Mouse (Mus musculus) neural tube, embryonic 11.5 days (tissue): Measurements from ENCODE around the gene Apoc4. TPM values are rescaled to one million over a fixed set of nuclear protein-coding genes. Genes with fewer than 3 reads are reported as not detected.

Experiments used
- ATAC-seq: fragments of 200-750 bp; cut with Nextera tagmentation; 2 replicates; pipeline ENCODE4 v1.8.0; 2017; ENCODE audit warnings: moderate number of reproducible peaks, mild to moderate bottlenecking, moderate TSS enrichment, moderate library complexity; ENCODE audit not compliant: insufficient read depth, low FRiP score, low TSS enrichment
- DNase-seq: peaks from one replicate; pipeline ENCODE4 v3.0.0-alpha.2; 2015; ENCODE audit warnings: low spot score
- H3K27ac ChIP-seq: fragments of 300-500 bp; sonication (generic); 2 replicates; pipeline ENCODE4 v1.5.1; 2014; ENCODE audit warnings: low read depth, mild to moderate bottlenecking, low read length
- H3K27me3 ChIP-seq: fragments of 300-500 bp; sonication (generic); 2 replicates; pipeline ENCODE4 v1.6.1; 2014; ENCODE audit warnings: mild to moderate bottlenecking, low read length, mixed read lengths; ENCODE audit not compliant: control insufficient read depth, insufficient read depth
- H3K36me3 ChIP-seq: fragments of 300-500 bp; sonication (generic); 2 replicates; pipeline ENCODE4 v1.6.1; 2014; ENCODE audit warnings: mild to moderate bottlenecking, low read length, moderate library complexity, mixed read lengths; ENCODE audit not compliant: control insufficient read depth, insufficient read depth
- H3K4me1 ChIP-seq: fragments of 300-500 bp; sonication (generic); 2 replicates; pipeline ENCODE4 v1.6.1; 2014; ENCODE audit warnings: low read length, mixed read lengths; ENCODE audit not compliant: control insufficient read depth, insufficient read depth
- H3K4me2 ChIP-seq: fragments of 300-500 bp; sonication (generic); 2 replicates; pipeline ENCODE4 v1.6.1; 2014; ENCODE audit warnings: low read depth, mild to moderate bottlenecking, moderate library complexity
- H3K4me3 ChIP-seq: fragments of 300-500 bp; sonication (generic); 2 replicates; pipeline ENCODE4 v1.5.1; 2014; ENCODE audit warnings: low read depth, low read length
- H3K9ac ChIP-seq: fragments of 300-500 bp; sonication (generic); 2 replicates; pipeline ENCODE4 v1.6.1; 2014; ENCODE audit warnings: mild to moderate bottlenecking, low read length
- H3K9me3 ChIP-seq: fragments of 300-500 bp; sonication (generic); 2 replicates; pipeline ENCODE4 v1.6.1; 2016; ENCODE audit warnings: low read length; ENCODE audit not compliant: control insufficient read depth
- WGBS: fragments of 180-500 bp; shearing (Covaris S2); extraction: QIAGEN DNeasy Blood & Tissue Kit; methylation state at CpG from one replicate; pipeline ENCODE4 v1.1.7; 2014; 5-methylcytosine and 5-hydroxymethylcytosine counted together
- polyA plus RNA-seq: library from polyadenylated mRNA; unstranded; fragments of >200 nt; fragmentation: Nextera tagmentation; extraction: Ambion mirVana; gene quantifications from 2 replicates; pipeline ENCODE4 v1.2.1, GENCODE M21; 2014

Apoc4 gene
- not detected in 2 replicates for polyA plus RNA-seq

- Histone ChIP-seq H3K4me3 (no peak within 1 kb of the TSS), H3K9me3 (no peaks in the 10 kb centered on the region), H3K4me2 (no peak within 1 kb of the TSS), H3K27ac (no peak within 1 kb of the TSS), H3K4me1 (no peaks in the 10 kb centered on the region), H3K36me3 (no peaks in the 10 kb centered on the region), H3K9ac (no peak within 1 kb of the TSS), H3K27me3 (no peaks in the 10 kb centered on the region)
- 61% methylated on average over 8 of the region's 8 CpGs for WGBS
- ATAC-seq (no peak), DNase-seq (no peak)
Observed at GRCm38 (mm10) chr7:19681202-19681694, at the start of gene Apoc4, which contains the start of gene Gm44805. Gene Apoc4 (minus strand): TSS chr7:19681479. Gene Gm44805 (minus strand): TSS chr7:19681423.

GRCm38 (mm10) chr7:19726541-19726940, 45.3 kb upstream of the Apoc4 start:
- Histone ChIP-seq H3K9me3 (no peaks in the 10 kb centered on the region), H3K4me1 (no peaks in the 10 kb centered on the region), H3K27ac (no peak overlapping the region), H3K9ac (no peak overlapping the region), H3K4me3 (no peak overlapping the region), H3K27me3 (no peaks in the 10 kb centered on the region), H3K36me3 (peaks cover 31% of the 10 kb centered on the region), H3K4me2 (no peak overlapping the region)
- no peak for DNase-seq
- no peak for ATAC-seq
- WGBS: 92% methylated on average over 4 of the region's 4 CpGs

GRCm38 (mm10) chr7:19724167-19724566, 42.9 kb upstream of the Apoc4 start:
- no peaks in the 10 kb centered on the region for H3K9me3 ChIP-seq
- WGBS: 95% methylated on average over 12 of the region's 12 CpGs
- no peaks in the 10 kb centered on the region for H3K27me3 ChIP-seq
- no peak overlapping the region for H3K4me3 ChIP-seq
- H3K27ac ChIP-seq: no peak overlapping the region
- H3K36me3 ChIP-seq: peaks cover 20% of the 10 kb centered on the region
- ATAC-seq (no peak), DNase-seq (no peak)
- no peak overlapping the region for H3K9ac ChIP-seq
- H3K4me1 ChIP-seq: no peaks in the 10 kb centered on the region
- H3K4me2 ChIP-seq: no peak overlapping the region

GRCm38 (mm10) chr7:19722754-19723195, 41.5 kb upstream of the Apoc4 start:
- WGBS: 92% methylated on average over 6 of the region's 6 CpGs
- Histone ChIP-seq H3K27me3 (no peaks in the 10 kb centered on the region), H3K4me2 (no peak overlapping the region), H3K4me3 (no peak overlapping the region), H3K36me3 (peaks cover 14% of the 10 kb centered on the region), H3K27ac (no peak overlapping the region), H3K9ac (no peak overlapping the region), H3K4me1 (no peaks in the 10 kb centered on the region), H3K9me3 (no peaks in the 10 kb centered on the region)
- no peak for DNase-seq
- no peak for ATAC-seq

- Histone ChIP-seq H3K9ac (no peak overlapping the region), H3K4me1 (peaks cover 5% of the 10 kb centered on the region), H3K36me3 (peaks cover 2% of the 10 kb centered on the region; the same call in 1 of the 2 replicates), H3K27ac (no peak overlapping the region), H3K9me3 (no peaks in the 10 kb centered on the region), H3K27me3 (no peaks in the 10 kb centered on the region), H3K4me3 (no peak overlapping the region), H3K4me2 (no peak overlapping the region)
- 89% methylated on average over 4 of the region's 4 CpGs for WGBS
- DNase-seq (no peak), ATAC-seq (no peak)
Observed at GRCm38 (mm10) chr7:19719200-19719599, 37.9 kb upstream of the Apoc4 start.

DNA sequence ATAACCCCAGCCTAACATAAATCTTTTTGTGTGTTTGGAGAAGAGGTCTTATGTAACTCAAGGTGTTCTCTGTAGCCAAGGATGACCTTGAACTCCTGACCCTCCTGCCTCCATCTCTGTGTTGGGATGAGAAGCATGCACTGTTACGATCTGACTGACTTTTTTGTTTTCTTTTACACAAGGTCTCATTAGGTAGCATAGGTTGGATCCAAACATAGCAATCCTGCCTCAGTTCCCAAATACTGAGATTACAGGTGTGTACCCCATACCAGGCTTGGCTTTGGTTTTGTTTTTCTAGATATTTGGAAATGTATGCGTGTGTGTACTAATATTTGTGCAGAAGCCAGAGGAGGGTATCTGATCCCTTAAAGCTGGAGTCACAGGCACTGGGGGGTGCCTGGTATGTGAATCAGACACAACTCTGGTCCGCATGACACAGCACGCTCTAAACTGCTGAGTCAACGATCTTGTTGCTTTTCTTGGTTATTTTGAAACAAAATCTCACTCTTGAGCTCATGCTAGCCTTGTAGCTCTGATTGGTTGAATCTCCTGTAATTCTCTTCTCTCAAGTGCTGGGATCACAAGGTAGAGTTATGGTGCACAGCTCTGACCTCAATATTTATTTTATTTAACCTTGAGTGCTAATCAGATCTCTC, 37.1 kb upstream of the Apoc4 start:
- no peak for DNase-seq
- H3K27ac ChIP-seq: no peak overlapping the region
- no peak overlapping the region for H3K4me3 ChIP-seq
- peaks cover 7% of the 10 kb centered on the region for H3K4me1 ChIP-seq
- no peak overlapping the region for H3K4me2 ChIP-seq
- H3K27me3 ChIP-seq: no peaks in the 10 kb centered on the region
- H3K9me3 ChIP-seq: no peaks in the 10 kb centered on the region
- H3K9ac ChIP-seq: no peak overlapping the region
- WGBS: 96% methylated on average over 5 of the region's 5 CpGs
- no peak for ATAC-seq
- peaks cover 2% of the 10 kb centered on the region; the same call in 1 of the 2 replicates for H3K36me3 ChIP-seq

DNA sequence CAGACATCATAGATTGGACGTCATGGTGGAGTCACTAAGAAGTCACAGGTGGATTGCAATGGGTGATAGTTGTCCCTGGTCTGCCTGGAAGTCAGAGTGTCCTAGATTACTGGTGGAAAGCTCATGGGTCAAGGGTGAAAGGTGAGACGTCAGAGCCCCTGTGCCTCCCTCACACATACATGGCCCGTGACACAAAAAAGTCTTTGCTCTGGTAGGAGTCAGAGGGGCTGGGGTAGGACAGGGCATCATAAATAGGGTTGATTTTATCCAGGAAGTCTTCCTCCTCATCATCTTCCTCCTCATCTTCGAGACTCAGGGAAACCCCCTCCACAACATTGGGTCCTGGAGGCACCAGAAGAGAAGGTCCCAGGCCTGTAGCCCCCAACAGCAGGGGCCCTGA, 36.1 kb upstream of the Apoc4 start:
- Histone ChIP-seq H3K4me1 (peaks cover 7% of the 10 kb centered on the region), H3K27ac (no peak overlapping the region), H3K4me3 (no peak overlapping the region), H3K36me3 (peaks cover 2% of the 10 kb centered on the region; the same call in 1 of the 2 replicates), H3K4me2 (no peak overlapping the region), H3K27me3 (no peaks in the 10 kb centered on the region), H3K9ac (no peak overlapping the region), H3K9me3 (no peaks in the 10 kb centered on the region)
- ATAC-seq (no peak), DNase-seq (no peak)
- WGBS: 86% methylated on average over 4 of the region's 4 CpGs

DNA sequence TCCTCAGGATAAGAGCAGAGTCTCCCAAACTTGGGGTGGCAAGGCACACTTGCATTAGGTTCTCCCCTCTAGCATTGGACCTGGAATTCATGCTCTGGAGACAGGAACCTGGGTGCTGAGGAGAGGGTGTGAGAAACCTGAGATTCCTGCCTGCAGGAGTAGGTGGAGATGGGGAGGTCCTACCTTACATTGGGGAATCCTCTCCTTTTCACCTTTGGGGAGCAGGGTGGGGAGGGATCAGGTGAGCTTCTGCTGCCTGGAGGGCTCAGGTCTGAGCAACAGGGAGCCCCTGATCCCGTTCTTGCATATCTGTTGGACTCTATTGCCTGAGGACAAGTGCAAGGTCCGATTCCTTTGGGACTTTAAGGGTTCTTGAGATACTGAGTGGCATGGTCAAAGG, 35.5 kb upstream of the Apoc4 start:
- H3K27ac ChIP-seq: no peak overlapping the region
- no peaks in the 10 kb centered on the region for H3K27me3 ChIP-seq
- ATAC-seq (no peak), DNase-seq (no peak)
- no peak overlapping the region for H3K9ac ChIP-seq
- peaks cover 7% of the 10 kb centered on the region for H3K4me1 ChIP-seq
- WGBS: 93% methylated on average over 2 of the region's 2 CpGs
- H3K36me3 ChIP-seq: peaks cover 3% of the 10 kb centered on the region
- H3K4me2 ChIP-seq: peak overlapping the region; percentile 50; the same call in 1 of the 2 replicates
- no peaks in the 10 kb centered on the region for H3K9me3 ChIP-seq
- H3K4me3 ChIP-seq: no peak overlapping the region
